Mouse (Mus musculus): ENCODE results near the gene Them7.
A peak's percentile ranks its signal among the peaks of the same experiment; 100 is the strongest.

Them7 gene

DNA sequence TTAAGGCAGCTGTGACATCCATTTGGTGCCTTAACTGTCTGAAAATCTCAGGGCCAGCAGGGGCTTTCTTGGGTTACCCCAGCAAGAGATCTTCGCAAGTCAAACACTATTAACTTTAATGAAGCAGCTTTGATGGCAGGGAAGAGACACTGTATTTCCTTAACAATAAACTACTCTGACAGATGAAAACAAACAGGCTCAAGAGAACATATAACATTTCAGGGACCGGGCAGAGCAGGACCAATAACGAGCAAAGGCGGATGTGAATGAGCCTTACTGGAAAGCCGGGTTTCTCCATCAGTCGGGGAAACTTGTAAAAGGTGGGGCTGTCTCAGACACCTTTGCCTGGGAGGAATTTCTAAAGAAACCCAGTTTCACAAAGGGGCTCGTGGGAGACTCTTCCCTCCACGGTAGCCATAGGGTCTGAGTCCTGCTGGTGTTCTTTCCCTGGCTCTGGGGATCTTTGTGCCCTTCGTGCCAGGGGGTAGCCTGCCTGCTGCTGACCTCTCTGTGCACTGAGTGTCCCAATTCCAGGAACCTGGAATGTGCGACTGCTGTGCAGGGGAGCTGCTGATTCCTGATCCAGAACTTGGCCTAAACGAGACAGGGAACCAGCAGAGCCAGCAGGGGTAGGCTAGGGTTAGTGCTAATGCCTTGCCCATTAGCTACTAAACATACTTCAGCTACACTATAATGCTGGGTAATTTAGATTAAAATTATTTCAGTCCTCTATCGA lies 11.4 kb downstream of the Them7 start:
- DNase-seq, result no peak

DNA sequence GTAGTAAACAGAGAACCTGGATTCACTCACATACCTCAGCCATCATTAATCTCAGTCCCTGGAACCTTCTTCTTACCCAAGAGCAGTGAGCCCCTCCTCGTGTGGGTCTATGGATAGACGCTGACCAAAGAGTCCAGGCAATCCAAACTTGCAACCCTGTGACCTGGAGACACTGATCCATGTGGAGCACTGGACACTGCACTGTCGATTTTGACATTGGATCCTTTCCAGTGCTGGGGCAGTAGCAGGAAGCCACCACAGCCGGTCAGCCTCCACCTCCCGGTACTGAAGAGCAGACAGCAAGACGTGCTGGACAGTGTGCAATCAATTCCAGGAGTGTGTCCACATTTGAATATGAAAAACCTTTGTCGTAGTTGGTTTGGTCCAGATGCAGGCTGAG lies 13.3 kb downstream of the Them7 start:
- DNase-seq, result no peak

DNA sequence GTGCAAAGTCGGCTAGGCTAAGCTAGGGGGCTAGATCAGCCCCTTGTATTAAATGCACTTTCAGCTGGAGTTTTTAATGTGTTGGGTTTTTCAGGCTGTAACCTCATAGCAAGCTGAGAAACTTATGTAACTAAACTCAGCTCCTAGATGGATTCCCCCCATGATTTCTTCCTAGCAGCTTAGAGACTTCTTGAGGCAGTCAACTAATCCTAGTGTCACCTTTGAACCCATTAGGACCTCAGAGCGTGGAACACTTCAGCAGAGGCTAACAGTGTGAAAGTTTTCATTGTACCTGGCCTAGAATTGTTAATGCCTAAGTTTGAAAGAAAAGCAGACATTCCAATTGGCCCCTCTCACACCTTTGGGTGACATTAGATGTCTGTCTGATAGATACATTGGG lies 13.7 kb downstream of the Them7 start:
- no peak for DNase-seq

DNA sequence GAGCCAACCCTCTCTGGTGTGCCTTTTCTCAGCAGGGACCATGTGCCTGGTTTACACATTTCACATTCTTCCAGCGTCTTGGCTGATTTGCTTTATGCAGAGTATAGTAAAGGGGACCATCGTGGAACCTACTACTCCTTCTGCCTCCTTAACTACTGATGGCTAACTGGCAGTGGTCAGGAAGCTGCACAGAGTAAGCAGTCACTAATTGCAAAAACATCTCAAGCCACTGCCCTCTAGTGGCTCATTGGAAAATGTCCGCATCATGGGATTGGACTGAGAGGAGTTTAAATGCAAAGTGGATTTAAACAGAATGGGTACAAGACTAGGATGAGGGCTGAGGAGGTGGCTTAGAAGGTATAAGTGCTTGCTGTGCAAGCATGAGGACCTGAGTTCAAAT lies 14.7 kb downstream of the Them7 start:
- DNase-seq, result peak; percentile 18 to 19

DNA sequence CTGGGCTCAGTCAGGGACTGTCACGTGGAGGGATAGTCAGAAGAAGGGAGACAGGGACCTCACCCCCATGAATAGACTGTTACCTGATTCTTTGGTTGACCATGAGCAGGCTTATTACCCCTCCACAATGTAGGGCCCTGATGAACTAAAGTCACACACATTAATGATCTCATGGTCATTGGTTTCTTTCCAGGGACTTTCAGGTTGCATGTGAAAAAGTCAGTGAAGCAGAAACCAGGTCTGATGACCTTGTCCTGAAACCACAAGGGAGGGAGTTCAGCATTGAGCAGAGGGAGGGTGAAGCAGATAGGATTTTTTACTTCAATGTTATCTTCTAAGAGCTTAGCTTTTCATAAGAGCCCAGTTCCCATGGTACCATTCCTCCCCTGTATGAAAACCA lies 16.5 kb downstream of the Them7 start:
- no peak for DNase-seq

DNA sequence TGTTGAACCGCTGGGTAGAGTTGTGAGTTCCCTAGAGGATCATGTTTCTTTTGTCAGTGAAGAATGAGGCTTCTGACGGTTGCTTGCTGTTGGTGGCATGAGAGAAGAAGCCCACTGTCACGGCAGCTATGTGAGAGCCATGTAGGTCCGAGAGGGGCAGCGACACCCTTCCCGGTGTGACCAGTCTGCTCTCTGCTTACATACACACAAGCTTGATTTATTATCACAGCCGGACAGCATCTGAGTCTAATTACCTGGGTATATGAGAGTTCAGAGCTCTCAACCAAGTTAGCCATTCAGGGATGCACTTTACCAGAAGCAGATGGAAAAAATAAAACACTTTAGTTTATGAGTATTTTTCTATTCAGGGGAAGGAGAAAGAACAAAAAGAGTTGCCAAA lies 18.8 kb downstream of the Them7 start:
- no peak for DNase-seq

DNA sequence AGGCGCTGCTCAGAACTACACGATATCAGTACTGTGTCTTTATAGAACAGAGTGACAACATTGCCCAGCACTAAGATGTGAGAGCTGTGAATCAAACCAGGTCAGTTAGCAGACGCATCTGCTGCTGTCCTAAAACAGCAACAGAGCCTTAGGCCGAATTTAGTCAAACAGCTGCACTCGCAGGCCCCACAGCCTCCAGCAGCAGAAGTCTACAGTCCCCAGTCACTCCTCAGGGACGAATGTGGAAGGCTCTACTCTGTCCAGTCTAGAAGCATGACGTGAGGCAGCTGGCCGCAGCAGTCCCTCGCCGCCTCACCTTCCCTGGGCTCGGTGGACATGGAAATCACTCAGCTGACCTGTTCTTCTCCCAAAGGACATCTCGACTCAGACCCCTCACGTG lies 20.6 kb downstream of the Them7 start:
- DNase-seq, result no peak

DNA sequence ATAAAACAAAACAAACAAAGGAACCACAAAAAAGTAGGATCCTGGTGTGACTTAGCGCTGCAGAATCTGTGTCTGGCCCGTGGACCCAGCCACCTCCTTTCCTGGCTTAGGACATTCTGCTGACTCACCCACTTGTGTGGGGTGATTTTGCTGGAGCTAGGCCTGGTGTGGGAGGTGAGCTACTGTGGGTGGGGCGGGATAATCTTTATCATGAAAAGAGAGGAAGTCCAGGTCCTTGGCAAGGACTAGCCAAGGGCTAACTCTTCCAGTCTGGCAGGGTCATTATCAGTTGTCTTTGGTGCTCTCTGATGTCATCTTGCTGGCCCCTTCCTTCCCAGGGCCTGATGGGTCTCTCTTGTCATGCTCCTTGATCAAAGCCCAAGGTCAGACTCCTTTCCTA lies 27.9 kb downstream of the Them7 start:
- no peak for DNase-seq

DNA sequence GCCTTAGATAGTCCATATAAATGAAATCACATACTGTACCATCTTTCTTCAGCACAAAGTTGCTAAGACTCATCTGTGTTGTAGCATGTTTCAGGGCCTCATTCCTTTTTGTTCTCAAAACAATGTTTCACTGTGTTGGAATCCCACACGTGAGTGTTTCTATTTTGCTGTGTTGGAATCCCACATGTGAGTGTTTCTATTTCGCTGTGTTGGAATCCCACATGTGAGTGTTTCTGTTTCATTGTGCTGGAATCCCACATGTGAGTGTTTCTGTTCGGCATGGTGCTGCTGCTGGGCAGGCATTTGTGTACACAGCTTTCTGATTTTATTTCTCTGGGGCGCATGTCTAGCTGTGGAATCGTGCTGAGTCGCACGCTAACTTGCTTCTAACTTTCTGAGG lies 28.7 kb downstream of the Them7 start:
- DNase-seq, result no peak

DNA sequence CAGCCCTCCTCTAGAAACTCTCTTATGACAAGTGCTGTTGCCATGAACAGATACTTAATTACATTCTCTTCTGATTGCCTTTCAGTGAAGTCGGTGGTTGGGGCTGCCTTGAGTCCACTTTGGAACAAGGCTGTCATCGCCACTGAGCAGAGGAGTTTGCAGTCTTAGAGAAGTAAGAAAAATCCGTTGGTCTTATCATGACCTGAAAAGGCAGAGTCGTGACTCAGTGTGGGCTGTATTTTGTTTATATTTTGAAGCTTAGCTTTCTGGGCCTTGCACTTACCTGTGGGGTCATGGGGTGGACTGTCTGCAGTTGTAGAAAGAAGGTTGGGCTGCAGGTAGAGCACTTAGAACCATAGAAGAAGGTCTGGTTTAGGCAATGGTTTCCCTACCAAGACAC lies 31.3 kb downstream of the Them7 start:
- DNase-seq, result no peak

DNA sequence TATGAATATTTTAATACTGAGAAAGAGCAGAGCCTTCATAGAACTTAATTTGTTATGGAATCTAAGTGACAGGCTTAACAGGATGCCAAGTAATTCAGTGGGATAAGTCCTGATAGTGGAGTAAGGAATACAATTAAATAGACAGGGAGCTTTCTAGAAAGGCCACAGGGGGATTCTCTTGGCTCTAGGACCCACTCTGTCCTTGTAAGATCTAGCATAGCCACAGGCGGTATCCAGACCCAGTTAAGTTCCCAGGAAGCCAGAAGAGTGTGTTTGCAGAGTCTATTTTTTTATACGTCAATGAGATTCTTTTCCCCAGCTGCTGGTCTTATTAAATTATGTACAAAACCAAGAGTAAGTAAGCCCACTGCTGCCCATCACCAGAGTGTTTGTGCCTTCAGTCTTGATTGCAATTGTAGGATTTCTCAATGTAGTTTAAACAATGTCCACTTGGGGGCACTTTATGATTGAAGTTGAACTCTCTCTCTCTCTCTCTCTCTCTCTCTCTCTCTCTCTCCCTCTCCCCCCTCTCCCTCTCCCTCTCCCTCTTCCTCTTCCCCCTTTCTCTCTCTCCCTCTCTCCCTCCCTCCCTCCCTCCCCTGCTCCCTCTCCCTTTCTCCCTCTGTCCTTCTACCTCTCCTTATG lies 32.4 kb downstream of the Them7 start:
- DNase-seq, result no peak

DNA sequence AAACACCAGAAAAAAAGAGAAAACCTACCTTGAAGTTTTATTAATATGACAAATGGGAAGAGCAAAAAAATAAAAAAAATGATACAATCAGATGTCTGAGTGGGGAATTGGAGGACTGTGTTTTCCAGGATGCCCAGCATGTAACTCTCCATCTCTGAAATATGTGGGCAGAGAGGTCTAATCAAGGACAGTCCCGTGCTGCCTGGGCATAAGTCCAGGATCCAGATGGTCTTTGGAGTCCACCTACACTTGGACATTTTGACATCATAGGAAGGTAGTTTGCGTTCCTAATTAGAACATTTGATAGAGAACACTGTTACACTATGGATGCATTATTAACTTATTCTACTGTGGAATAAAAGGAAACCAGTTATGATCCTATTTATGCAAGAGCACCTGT lies 33.3 kb downstream of the Them7 start:
- DNase-seq, result no peak

DNA sequence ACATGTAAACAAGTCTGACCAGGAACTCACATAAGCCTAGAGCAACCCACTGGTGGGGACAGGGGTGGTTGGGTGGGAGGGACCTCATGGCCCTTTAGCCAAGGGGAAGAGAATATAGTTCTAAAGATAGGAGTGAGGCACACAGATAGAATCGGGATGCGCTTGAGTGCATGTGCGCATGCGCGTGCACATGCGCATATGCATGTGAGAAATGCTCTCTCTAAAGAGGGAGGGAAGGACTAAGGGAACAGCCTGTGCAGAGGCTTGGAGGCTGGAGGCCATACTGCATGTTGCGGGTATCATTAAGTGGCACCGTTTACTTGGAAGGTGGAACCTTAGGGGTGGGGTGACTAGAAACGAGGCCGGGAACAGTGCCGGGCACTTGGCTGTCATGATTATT lies 37.2 kb downstream of the Them7 start:
- DNase-seq, result no peak

DNA sequence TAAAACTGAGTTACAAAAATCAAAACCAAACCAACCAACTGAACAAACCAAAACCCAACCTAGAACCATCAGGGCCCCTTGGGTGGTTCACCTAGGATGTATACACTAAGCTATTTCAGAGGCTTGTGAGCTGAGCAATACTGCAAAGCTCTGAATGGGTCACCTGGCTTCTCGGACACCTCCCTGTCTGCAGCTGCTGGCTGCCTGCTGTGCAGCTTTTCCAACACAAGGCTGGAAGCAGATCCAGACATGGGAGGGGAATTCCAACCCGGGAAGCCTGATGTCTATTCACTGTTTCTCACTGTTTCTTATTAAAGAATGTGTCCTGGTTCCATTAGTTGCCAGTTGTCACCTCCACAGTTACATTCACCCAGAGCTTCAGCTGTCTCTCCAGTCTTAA lies 39.1 kb downstream of the Them7 start:
- no peak for DNase-seq

DNA sequence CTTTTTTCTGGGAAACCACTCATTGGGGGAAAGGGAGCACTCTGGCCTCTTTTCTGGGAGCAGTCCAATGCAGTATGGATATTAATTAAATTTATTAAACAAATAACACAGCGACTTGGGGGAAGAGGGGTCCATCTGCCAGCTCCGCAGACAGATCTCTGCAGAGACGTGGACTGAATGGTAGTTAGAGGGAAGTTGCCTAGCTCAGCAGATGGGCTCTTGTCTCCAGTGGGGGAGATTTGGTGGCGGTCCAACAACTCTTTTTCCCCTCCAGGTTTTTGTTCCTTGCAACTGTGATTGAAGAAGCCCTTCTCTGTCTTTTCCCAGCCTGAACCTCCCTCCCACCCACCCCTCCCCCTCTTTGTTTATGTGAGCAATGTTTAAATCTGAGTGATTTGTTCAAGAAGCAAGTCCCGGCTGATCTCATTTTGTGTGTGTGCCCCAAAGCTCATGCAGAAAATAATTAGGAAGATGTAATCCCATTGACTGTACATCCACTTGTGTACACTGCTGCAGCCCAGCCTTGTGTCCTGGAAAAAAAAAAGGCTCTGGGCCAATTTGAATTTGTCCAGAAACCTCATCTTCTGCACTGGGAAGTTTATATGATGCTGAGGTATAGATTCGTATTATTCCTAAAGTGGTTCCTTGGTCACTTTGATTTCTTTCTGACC lies 58.4 kb downstream of the Them7 start:
- DNase-seq, result no peak

DNA sequence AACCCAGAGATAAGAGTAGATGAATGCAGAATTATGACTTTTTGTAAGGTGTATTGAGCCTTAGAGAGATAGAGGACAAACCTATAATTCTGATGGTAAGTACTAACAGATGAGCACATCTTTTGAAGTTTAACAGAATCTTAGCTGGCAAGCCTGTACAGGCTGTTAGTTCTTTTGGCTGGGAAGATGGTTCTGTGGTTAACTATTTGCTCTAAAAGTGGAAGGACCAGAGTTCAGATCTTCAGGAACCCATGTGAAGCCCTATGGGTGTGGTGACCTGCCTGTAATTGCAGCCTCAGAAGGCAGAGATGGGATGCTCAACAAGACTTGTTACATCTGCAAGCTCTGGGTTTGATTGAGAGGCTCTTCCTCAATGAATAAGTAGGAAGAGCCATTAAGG lies 59.7 kb downstream of the Them7 start:
- no peak for DNase-seq

DNA sequence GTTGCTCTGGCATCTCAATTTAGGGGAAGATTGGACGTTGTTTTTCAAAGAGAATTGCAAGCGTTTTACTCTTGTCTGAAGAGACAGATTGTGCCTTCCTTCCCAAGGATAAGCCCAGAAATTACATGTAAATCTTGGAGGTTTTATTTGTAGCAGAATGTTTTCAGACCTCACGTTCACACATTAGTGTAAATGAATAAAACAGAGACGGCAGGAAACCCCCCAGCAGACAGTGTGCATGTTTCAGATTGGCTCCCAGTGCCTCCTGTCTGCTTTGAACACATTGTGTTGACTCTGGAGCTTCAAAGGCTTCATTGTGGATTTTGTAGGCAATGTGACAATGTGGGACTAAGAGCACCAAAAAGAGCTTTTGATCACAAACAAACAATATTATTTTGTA lies 60.7 kb downstream of the Them7 start:
- DNase-seq, result no peak

DNA sequence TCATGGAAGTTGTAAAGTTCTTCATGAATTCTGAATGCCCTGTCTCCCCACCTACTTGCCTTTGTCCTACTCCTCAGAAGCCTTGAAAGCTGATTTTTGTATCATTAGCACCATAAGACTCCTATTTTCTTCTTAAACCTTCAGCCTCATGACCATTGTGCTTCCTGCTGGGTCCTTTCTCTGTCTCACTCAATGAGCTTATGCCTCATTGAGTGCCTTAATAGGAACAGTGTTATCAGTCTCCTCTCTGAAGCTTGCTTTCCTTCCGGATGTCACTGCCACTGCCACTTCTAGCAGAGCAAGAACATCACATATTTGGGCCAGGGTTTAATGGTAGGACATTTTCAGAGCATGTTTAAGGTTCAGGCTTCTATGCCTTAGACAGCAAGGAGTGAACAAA lies 71.7 kb downstream of the Them7 start:
- no peak for DNase-seq

DNA sequence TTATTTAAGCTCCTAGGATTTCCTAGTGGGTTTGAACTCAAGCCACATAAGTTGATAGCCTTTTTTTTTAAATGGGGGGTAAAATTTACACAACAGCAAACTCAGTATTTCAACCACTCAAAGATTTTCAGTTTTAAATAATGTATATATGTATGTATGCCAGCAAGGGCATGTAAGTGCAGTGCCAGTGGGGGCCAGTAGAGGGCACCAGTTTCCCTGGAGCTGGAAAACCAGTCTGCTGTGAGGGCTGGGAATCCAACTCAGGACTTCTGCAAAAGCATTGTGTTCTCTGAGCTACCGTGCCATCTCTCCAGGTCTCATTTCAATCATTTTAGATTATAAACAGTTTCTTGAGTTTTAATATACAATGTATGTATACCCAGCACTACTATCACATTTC lies 74.8 kb downstream of the Them7 start:
- no peak for DNase-seq

DNA sequence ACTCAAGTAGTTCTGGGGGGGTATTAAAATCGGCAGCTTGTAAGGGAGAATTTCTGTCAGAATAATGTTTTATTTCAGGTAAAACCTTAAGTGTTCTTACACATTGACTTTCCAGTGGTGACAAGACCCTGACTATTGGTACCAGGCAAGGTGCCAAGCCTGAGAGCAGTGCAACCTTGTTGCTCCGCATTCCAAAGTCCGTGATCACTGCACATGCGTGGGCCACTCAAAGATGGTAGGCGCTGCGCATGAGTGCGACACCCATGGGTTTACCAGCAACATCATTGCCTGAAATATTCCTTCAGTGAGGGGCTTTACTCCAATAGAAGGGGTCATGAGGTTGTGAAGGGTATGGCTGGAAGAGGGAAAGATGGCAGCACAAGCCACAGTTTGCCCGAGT lies 77.0 kb downstream of the Them7 start:
- no peak for DNase-seq

DNA sequence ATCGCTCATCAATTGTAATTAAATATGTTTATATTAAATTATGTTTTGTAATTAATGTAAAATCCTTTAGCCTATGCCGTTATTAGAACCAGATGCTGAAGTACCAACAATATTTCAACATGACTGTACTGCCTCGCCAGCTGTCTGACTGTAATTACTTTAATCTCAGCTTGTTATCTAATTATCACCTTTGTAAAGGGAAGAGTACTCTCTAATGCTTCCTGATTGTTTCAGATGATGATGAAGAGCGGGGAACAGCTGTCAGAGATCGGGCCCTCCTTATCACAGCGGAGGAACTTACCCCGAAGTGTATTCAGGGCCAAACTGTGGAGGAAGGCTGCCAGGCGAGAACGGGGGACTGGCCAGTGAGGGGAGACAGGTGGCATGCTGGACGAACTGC lies 77.4 kb downstream of the Them7 start:
- no peak for DNase-seq

DNA sequence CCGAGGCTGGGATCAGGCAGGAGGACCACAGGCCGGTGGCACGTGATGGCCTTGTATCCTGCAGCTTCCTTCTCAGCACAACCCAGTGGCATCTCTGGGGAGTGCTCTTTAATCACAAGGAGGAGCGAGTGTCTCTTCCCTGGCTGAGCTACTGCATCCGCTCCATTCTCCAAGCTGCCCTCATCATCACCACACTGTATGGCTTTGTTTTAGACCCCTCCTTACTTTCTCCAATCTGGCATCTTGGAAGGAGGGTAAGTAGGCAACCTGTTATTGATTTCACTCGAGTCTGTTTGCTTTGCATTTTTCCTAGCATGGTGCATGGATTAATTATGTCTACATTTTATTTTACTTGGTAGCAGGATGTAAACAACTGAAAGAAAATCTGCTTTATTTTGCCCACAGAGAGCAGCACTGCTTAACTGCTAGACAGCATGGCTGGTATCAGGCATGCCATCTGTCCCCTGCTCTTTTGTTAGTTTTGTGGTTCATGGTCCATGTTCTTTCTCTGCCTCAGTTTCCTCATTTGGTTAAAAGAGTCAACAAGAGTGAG lies 79.9 kb downstream of the Them7 start:
- DNase-seq, result no peak

DNA sequence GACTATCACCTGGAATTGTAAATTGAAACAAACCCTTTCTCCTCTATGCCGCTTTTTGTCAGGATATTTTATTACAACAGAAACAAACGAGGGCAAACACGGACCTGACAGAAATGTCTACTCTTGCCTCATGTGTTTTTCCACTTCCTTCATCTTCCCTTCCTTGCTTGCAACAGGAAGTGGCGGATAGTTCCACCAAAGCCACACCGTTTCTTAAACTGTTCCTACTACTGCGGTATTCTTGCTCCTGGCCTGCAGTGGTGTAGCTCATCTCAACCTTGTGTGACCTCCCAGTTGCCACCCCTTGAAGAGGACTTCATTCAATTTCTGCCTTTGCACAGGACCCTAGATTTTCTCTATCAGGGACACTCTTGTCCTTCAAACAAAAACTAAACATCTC lies 81.8 kb downstream of the Them7 start:
- no peak for DNase-seq

DNA sequence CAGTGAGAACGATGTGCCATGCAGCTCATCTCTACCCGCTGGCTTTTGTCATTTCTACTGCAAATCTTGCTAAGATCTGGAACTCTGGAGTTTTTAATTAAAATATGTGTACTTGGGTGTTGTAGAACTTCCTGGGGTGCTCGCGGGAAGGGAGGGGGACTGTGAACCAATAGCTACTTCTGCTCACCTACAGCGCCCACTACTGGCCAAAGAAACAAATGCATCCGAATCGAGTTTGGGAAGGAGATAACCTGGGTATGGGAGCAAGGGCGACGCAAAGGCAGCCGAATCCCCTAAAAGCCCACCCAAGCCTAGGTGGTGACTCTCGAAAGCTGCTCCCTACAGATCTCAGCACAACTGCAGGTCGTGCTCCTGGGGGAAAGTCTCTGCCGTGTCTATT lies 87.3 kb downstream of the Them7 start:
- no peak for DNase-seq

Data from cerebellum, adult 18-20 months (tissue).